Mouse (Mus musculus) liver, postnatal 0 days (tissue): ENCODE data around the gene Rapgef5. TPM values are rescaled to one million over a fixed set of nuclear protein-coding genes. Genes with fewer than 3 reads are reported as not detected.

ENCODE experiments used
- ATAC-seq: fragments of 200-750 bp; cut with Nextera tagmentation; 2 replicates; pipeline ENCODE4 v1.8.0; 2017; ENCODE audit warnings: mild to moderate bottlenecking, moderate library complexity
- DNase-seq: peaks from one replicate; pipeline ENCODE4 v3.0.0-alpha.2; 2016
- H3K27ac ChIP-seq: fragments of 300-500 bp; sonication (generic); 2 replicates; pipeline ENCODE4 v1.5.1; 2014; ENCODE audit warnings: antibody characterized with exemption, moderate library complexity, mild to moderate bottlenecking, low read depth
- H3K27me3 ChIP-seq: fragments of 300-500 bp; sonication (generic); 2 replicates; pipeline ENCODE4 v1.6.1; 2014; ENCODE audit warnings: low read length, control low read depth, mixed read lengths; ENCODE audit not compliant: insufficient read depth
- H3K36me3 ChIP-seq: fragments of 300-500 bp; sonication (generic); replicated peaks from 2 replicates; pipeline ENCODE4 v1.6.1; 2014; ENCODE audit warnings: mild to moderate bottlenecking, control low read depth, low read length, moderate library complexity, mixed read lengths; ENCODE audit not compliant: insufficient read depth
- H3K4me1 ChIP-seq: fragments of 300-500 bp; sonication (generic); 2 replicates; pipeline ENCODE4 v1.6.1; 2014; ENCODE audit warnings: antibody characterized with exemption, mild to moderate bottlenecking, control low read depth; ENCODE audit not compliant: insufficient read depth
- H3K4me2 ChIP-seq: fragments of 300-500 bp; sonication (generic); 2 replicates; pipeline ENCODE4 v1.6.1; 2014; ENCODE audit warnings: low read depth, mild to moderate bottlenecking, low read length, moderate library complexity, mixed read lengths
- H3K4me3 ChIP-seq: fragments of 300-500 bp; sonication (generic); 2 replicates; pipeline ENCODE4 v1.5.1; 2014; ENCODE audit warnings: low read depth, low read length
- H3K9ac ChIP-seq: fragments of 300-500 bp; sonication (generic); replicated peaks from 2 replicates; pipeline ENCODE4 v1.6.1; 2014; ENCODE audit warnings: mild to moderate bottlenecking, moderate library complexity
- H3K9me3 ChIP-seq: fragments of 300-500 bp; sonication (generic); 2 replicates; pipeline ENCODE4 v1.6.1; 2016; ENCODE audit warnings: mild to moderate bottlenecking, control low read depth, low read length, mixed read lengths
- CTCF ChIP-seq: sonication (generic); IDR thresholded peaks from 2 replicates; pipeline ENCODE4 v1.5.1; 2016; ENCODE audit warnings: antibody characterized with exemption, low read depth
- EP300 ChIP-seq: IDR thresholded peaks from 2 replicates; pipeline ENCODE4 v1.6.1; 2016; ENCODE audit warnings: antibody characterized with exemption, low read depth, mild to moderate bottlenecking
- WGBS: fragments of 180-500 bp; shearing (Covaris S2); extraction: QIAGEN DNeasy Blood & Tissue Kit; methylation state at CpG from one replicate; pipeline ENCODE4 v1.1.7; 2014; ENCODE audit not compliant: insufficient replicate concordance; 5-methylcytosine and 5-hydroxymethylcytosine counted together
- polyA plus RNA-seq: library from polyadenylated mRNA; unstranded; fragments of >200 nt; fragmentation: Nextera tagmentation; extraction: Ambion mirVana; gene quantifications from 2 replicates; pipeline ENCODE4 v1.2.1, GENCODE M21; 2015

Rapgef5 gene
- polyA plus RNA-seq, 1 experiment from 2014 or later, result 2.1 TPM

GRCm38 (mm10) chr12:117805576-117805975 lies 289.3 kb downstream of the Rapgef5 start:
- TF ChIP-seq CTCF, result no peak
- no peak for TF ChIP-seq EP300
- WGBS, result 77% methylated on average over 4 of the region's 4 CpGs

GRCm38 (mm10) chr12:117806007-117806451 lies 289.8 kb downstream of the Rapgef5 start:
- H3K4me3 ChIP-seq, result no peak overlapping the region

More at GRCm38 (mm10) chr12:117805576-117805975, 289.3 kb downstream of the Rapgef5 start:
- H3K9ac ChIP-seq, result no peak overlapping the region
- no peak overlapping the region for H3K4me3 ChIP-seq
- H3K4me2 ChIP-seq, result no peak overlapping the region
- H3K4me1 ChIP-seq, result no peaks in the 10 kb centered on the region
- H3K27me3 ChIP-seq, result 0 out of 2 replicates have a peak, but pooled peaks cover 2% of the 10 kb centered on the region
- DNase-seq (no peak), ATAC-seq (no peak)
- no peaks in the 10 kb centered on the region for H3K36me3 ChIP-seq
- no peak overlapping the region for H3K27ac ChIP-seq
- H3K9me3 ChIP-seq, result no peaks in the 10 kb centered on the region

GRCm38 (mm10) chr12:117806470-117806869 lies 290.2 kb downstream of the Rapgef5 start:
- ATAC-seq (no peak), DNase-seq (no peak)
- Histone ChIP-seq H3K4me1 (no peaks in the 10 kb centered on the region), H3K27ac (no peak overlapping the region), H3K27me3 (0 out of 2 replicates have a peak, but pooled peaks cover 2% of the 10 kb centered on the region), H3K9me3 (no peaks in the 10 kb centered on the region), H3K36me3 (no peaks in the 10 kb centered on the region), H3K4me3 (no peak overlapping the region), H3K4me2 (no peak overlapping the region), H3K9ac (no peak overlapping the region)
- 84% methylated on average over 4 of the region's 4 CpGs for WGBS
- TF ChIP-seq EP300, result no peak
- TF ChIP-seq CTCF, result no peak

More at GRCm38 (mm10) chr12:117806007-117806451, 289.8 kb downstream of the Rapgef5 start:
- H3K36me3 ChIP-seq, result no peaks in the 10 kb centered on the region
- H3K9me3 ChIP-seq, result no peaks in the 10 kb centered on the region
- no peak overlapping the region for H3K27ac ChIP-seq
- TF ChIP-seq EP300, result no peak
- TF ChIP-seq CTCF, result no peak
- ATAC-seq (no peak), DNase-seq (no peak)
- no peak overlapping the region for H3K4me2 ChIP-seq
- H3K9ac ChIP-seq, result no peak overlapping the region
- H3K4me1 ChIP-seq, result no peaks in the 10 kb centered on the region
- H3K27me3 ChIP-seq, result 0 out of 2 replicates have a peak, but pooled peaks cover 2% of the 10 kb centered on the region
- WGBS, result 71% methylated on average over 12 of the region's 12 CpGs

GRCm38 (mm10) chr12:117807637-117808036 lies 291.4 kb downstream of the Rapgef5 start:
- no peaks in the 10 kb centered on the region for H3K36me3 ChIP-seq
- no peaks in the 10 kb centered on the region for H3K4me1 ChIP-seq
- TF ChIP-seq EP300, result no peak
- no peak for TF ChIP-seq CTCF
- no peak overlapping the region for H3K4me3 ChIP-seq
- H3K27me3 ChIP-seq, result 0 out of 2 replicates have a peak, but pooled peaks cover 2% of the 10 kb centered on the region
- ATAC-seq, result no peak
- no peak overlapping the region for H3K27ac ChIP-seq
- no peaks in the 10 kb centered on the region for H3K9me3 ChIP-seq
- H3K4me2 ChIP-seq, result no peak overlapping the region
- WGBS, result 29% methylated on average over 12 of the region's 12 CpGs
- no peak for DNase-seq
- H3K9ac ChIP-seq, result no peak overlapping the region

GRCm38 (mm10) chr12:117808355-117809326 lies 292.4 kb downstream of the Rapgef5 start:
- Histone ChIP-seq H3K9ac (no peak overlapping the region), H3K9me3 (no peaks in the 10 kb centered on the region), H3K27me3 (0 out of 2 replicates have a peak, but pooled peaks cover 2% of the 10 kb centered on the region), H3K27ac (no peak overlapping the region), H3K4me3 (no peak overlapping the region), H3K36me3 (no peaks in the 10 kb centered on the region), H3K4me1 (no peaks in the 10 kb centered on the region), H3K4me2 (no peak overlapping the region)
- WGBS, result 49% methylated on average over 17 of the region's 17 CpGs
- ATAC-seq (no peak), DNase-seq (no peak)
- TF ChIP-seq CTCF, result no peak
- TF ChIP-seq EP300, result no peak
